Mouse (Mus musculus) erythroblast, embryonic 14.5 days (primary cell): ENCODE measurements around the gene Kcna7. TPM values are rescaled to one million over a fixed set of nuclear protein-coding genes. Genes with fewer than 3 reads are reported as not detected.
A peak's percentile ranks its signal among the peaks of the same experiment; 100 is the strongest.

ENCODE experiments used
- H3K27me3 ChIP-seq: 2 replicates; pipeline ENCODE4 v1.6.1; 2012; ENCODE audit warnings: inconsistent platforms; ENCODE audit not compliant: control insufficient read depth
- H3K36me3 ChIP-seq: 2 replicates; pipeline ENCODE4 v1.6.1; 2012; ENCODE audit warnings: mild to moderate bottlenecking, inconsistent platforms; ENCODE audit not compliant: control insufficient read depth
- H3K4me1 ChIP-seq: 2 replicates; pipeline ENCODE4 v1.6.1; 2012; ENCODE audit warnings: inconsistent platforms; ENCODE audit not compliant: control insufficient read depth
- H3K4me3 ChIP-seq: replicated peaks from 2 replicates; pipeline ENCODE3; 2012; ENCODE audit warnings: moderate library complexity, mild to moderate bottlenecking, inconsistent platforms
- H3K9me3 ChIP-seq: 2 replicates; pipeline ENCODE4 v1.6.1; 2012; ENCODE audit warnings: low read length, inconsistent platforms, mixed read lengths; ENCODE audit not compliant: control insufficient read depth
- GATA1 ChIP-seq: IDR thresholded peaks from 2 replicates; pipeline ENCODE4 v1.6.1; 2012; ENCODE audit warnings: low read length, inconsistent platforms, mixed read lengths
- TAL1 ChIP-seq: IDR thresholded peaks from 3 replicates; pipeline ENCODE4 v1.6.1; 2012; ENCODE audit warnings: low read length, inconsistent platforms, mixed read lengths
- polyA plus RNA-seq: library from polyadenylated mRNA; stranded (reverse); fragments of >175 nt; gene quantifications from 2 replicates; pipeline ENCODE4 v1.2.3, GENCODE M21; 2012

Kcna7 gene
- polyA plus RNA-seq, 1 experiment, result not detected

DNA sequence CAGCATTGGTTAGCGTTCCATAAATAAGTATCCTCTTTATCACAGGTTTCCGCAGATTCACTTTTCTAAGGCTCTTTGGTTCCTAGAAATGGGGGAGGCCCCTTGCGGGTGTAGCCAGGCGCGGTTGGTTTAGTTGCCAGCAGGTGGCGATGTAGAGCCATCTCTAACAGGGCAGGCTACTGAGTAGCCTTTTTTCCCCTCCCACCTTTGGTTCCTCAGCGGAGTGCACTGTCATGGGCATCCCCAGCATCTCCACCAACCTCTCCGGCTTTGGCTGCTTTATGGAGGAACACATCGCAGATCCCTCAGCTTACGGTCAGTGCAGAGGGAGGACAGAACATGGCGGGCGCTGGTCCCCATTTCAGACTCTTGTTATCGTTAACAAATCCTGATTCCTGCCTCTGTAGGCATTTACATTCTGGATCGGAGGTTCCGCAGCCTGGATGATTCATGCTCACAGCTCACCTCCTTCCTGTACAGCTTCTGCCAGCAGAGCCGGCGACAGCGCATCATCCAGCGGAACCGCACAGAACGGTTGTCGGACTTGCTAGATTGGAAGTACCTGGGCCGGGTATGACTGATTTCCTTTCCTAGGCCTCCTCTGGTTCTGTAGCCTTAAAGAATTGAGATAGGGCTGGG, 46.0 kb downstream of the Kcna7 start:
- H3K27me3 ChIP-seq, result no peaks in the 10 kb centered on the region; the same call in 1 of the 2 replicates
- H3K4me1 ChIP-seq, result peaks cover 40% of the 10 kb centered on the region
- H3K36me3 ChIP-seq, result peaks cover 17% of the 10 kb centered on the region
- H3K4me3 ChIP-seq, result peak overlapping the region; percentile 6
- TF ChIP-seq GATA1 (no peak), TAL1 (no peak)
- no peaks in the 10 kb centered on the region for H3K9me3 ChIP-seq

DNA sequence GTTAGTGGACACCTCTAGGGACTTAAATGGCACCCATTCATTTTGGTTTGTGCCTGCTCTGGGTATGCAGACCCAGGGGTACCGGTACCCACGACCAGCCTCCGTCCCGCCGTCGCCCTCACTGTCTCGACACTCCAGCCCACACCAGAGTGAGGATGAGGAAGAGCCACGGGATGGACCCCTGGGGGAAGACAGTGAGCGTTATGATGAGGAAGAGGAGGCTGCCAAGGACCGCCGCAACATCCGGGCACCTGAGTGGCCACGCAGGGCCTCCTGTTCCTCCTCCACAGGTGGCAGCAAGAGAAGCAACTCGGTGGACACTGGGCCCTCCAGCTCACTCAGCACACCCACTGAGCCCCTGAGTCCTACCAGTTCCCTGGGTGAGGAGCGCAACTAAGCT, 49.5 kb downstream of the Kcna7 start:
- Histone ChIP-seq H3K27me3 (no peaks in the 10 kb centered on the region; the same call in 1 of the 2 replicates), H3K36me3 (peaks cover 45% of the 10 kb centered on the region), H3K4me3 (no peak overlapping the region), H3K4me1 (peaks cover 47% of the 10 kb centered on the region), H3K9me3 (no peaks in the 10 kb centered on the region)
- TF ChIP-seq TAL1, result no peak
- no peak for TF ChIP-seq GATA1

DNA sequence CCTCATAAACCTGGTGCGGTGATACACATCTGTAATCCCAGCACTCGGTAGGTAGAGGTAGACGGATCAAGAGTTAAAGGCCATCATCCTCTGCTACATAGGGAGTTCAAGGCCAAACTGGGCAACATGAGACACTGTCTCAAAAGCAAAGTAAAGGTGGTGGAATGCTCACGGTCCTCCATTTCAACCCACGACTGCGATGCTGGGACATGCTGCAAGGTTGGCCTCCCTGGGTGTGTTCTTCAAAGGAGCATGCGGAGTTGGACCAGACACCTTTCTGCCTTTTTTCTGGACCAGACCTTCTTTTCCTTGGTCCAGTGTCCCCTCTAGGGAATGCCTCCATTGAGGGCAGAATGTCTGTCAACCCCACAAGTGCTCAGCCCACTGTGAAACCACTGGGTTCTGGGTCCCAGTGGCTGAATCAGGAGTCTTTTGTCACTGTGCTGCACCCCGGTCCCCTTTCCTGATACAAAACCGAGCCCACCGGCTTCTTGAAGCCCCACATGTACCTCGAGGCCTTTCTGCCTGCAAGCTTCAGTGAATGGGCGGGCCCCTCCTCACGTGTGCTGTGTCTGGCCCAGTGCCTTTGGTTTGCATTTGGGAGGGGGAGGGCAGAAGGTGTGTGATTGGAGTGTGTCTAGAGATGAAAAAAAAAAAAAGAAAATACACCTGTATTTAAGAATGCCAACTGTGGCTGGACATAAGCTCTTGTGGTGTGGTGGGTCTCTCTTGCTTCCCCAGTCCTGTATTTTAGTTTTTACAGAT, 50.7 kb downstream of the Kcna7 start:
- no peaks in the 10 kb centered on the region for H3K9me3 ChIP-seq
- H3K4me1 ChIP-seq, result peaks cover 56% of the 10 kb centered on the region
- TF ChIP-seq TAL1 (no peak), GATA1 (no peak)
- peaks cover 53% of the 10 kb centered on the region for H3K36me3 ChIP-seq
- H3K4me3 ChIP-seq, result peak overlapping the region; percentile 15
- H3K27me3 ChIP-seq, result no peaks in the 10 kb centered on the region; the same call in 1 of the 2 replicates

DNA sequence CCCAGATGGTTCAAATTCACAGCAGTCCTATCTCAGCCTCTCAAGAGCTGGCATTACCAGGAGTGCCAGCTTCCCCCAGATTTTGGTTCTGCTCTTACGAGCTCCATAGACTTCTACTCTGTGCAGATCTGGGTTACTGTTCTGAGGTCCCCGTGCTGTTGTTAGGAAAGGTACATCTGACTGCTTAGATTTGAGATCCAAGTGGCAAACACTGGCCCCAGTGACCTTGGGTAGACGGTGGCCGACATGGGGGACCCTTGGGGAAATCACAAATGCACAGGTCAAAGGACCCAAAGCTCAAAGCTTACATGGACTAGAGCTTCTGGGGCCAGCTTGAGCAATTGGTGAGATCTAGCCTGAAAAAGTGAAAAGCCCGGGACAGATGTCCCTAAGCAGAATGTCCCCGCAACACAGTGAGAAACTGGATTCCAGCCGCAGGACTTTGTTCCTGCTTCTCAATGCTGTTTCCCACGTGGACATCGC, 51.3 kb downstream of the Kcna7 start:
- Histone ChIP-seq H3K27me3 (no peaks in the 10 kb centered on the region; the same call in 1 of the 2 replicates), H3K36me3 (peaks cover 59% of the 10 kb centered on the region), H3K9me3 (no peaks in the 10 kb centered on the region), H3K4me3 (peak overlapping the region; percentile 58), H3K4me1 (peaks cover 56% of the 10 kb centered on the region)
- TF ChIP-seq TAL1 (no peak), GATA1 (no peak)

DNA sequence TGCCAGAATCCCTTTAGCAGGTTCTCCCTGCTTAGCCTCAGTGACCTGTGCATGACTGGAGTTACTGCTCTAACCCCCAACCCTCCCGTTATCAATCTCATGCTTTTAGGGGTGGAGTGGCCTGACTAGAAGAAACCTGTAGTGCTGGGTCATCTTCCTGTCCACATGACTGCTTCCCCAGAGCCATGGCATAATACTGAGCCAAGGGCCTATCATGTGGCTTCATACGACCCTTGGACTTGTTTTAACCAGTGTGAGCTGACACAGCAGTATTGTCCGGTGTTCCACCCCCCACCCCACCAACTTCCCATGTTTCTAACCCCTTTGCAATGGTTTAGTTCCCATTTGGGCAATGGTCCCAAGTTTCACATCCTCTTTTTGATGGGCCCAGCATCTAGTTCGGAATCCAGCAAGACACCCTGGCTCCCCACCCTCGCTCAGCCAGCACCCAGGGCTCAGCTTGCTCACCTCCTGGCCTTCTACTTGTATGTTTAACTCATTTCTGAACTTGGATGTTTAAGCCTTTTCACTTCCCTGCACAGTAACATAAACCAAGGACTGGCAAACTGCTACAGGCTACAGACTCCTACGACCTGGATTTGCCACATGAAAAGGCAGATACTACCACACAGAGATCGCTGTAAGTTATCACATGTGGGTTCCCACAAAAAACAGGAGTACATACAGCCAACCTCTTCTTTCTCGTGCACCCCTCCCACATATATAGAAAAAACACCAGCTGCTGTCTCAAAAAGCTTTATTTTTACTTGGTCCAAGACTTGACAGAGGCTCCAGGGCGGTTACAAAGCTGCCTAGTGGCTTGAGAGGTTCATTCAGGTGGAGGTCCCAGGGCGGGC, 52.0 kb downstream of the Kcna7 start:
- TF ChIP-seq GATA1 (no peak), TAL1 (no peak)
- H3K4me3 ChIP-seq, result peak overlapping the region; percentile 58
- peaks cover 65% of the 10 kb centered on the region for H3K36me3 ChIP-seq
- H3K9me3 ChIP-seq, result no peaks in the 10 kb centered on the region
- H3K4me1 ChIP-seq, result peaks cover 58% of the 10 kb centered on the region
- H3K27me3 ChIP-seq, result no peaks in the 10 kb centered on the region; the same call in 1 of the 2 replicates

DNA sequence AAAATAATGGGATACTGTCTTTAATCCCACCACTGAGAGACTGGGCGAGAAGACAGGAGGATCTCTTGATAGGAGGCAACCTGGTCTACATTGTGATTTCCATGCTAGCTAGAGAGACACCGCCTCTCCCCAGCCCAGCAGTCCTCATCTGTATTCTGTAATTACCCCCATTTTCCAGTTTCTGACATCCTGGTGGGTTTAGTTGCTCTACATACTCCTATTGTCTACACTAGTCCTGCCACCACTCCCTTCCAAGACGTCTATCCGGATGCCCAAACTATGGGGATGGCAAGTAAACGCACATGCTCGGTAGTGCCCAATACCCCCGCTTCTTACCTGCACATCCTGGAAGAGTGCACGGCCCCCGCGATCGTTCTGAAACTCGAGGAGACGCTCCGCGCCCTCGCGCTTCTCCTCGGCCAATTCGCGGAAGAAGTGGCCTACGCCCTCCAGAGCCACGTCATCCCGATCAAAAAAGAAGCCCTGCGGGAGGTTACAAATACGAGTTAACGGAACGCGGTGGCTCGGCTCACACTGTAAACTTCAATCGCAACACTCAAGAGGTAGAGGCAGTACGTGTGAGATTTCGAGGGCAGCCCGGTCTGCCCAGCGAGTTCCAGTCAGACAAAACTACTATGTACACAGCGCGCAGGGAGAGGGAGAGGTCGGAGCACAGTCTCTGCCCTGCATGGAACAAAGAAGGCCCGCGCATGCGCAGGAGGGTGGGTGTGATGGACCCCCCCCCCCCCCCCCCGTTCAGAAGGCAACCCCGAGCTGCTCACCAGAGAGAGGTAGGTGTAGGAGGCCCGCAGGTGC, 53.5 kb downstream of the Kcna7 start:
- Histone ChIP-seq H3K36me3 (peaks cover 80% of the 10 kb centered on the region), H3K9me3 (no peaks in the 10 kb centered on the region), H3K4me1 (peaks cover 67% of the 10 kb centered on the region), H3K27me3 (no peaks in the 10 kb centered on the region), H3K4me3 (peak overlapping the region; percentile 78)
- TF ChIP-seq GATA1, result no peak

Other genes starting within 250 kb of the Kcna7 start
- 0.02 TPM in 1 of 2 replicates, not detected in the other for gene Slc17a7, start 241.7 kb upstream of the Kcna7 start, polyA plus RNA-seq
- not detected in 2 replicates for gene Gfy, start 226.1 kb upstream of the Kcna7 start, polyA plus RNA-seq
- not detected in 2 replicates for gene Pth2, start 224.7 kb upstream of the Kcna7 start, polyA plus RNA-seq
- gene Ccdc155, start 200.8 kb upstream of the Kcna7 start, polyA plus RNA-seq, result 0.05 TPM in 1 of 2 replicates, not detected in the other
- 0.55 and 0.60 TPM in 2 replicates for gene Dkkl1, start 193.5 kb upstream of the Kcna7 start, polyA plus RNA-seq
- 0.06 and 0.10 TPM in 2 replicates for gene Tead2, start 189.9 kb upstream of the Kcna7 start, polyA plus RNA-seq
- 0.70 and 1.2 TPM in 2 replicates for gene Cd37, start 166.5 kb upstream of the Kcna7 start, polyA plus RNA-seq
- not detected in 2 replicates for gene Slc6a16, start 164.6 kb upstream of the Kcna7 start, polyA plus RNA-seq
- gene Slc6a21, start 128.1 kb upstream of the Kcna7 start, polyA plus RNA-seq, result not detected in 2 replicates
- 0.02 and 0.04 TPM in 2 replicates for gene Trpm4, start 71.9 kb upstream of the Kcna7 start, polyA plus RNA-seq
- gene Hrc, start 70.4 kb upstream of the Kcna7 start, polyA plus RNA-seq, result not detected in 2 replicates
- 0.13 and 0.33 TPM in 2 replicates for gene Ppfia3, start 38.6 kb upstream of the Kcna7 start, polyA plus RNA-seq
- gene Lin7b, start 35.1 kb upstream of the Kcna7 start, polyA plus RNA-seq, result 0.18 TPM in 1 of 2 replicates, not detected in the other
- 68.0 and 79.6 TPM in 2 replicates for gene Snrnp70, start 9.9 kb upstream of the Kcna7 start, polyA plus RNA-seq
- not detected in 2 replicates for gene Ntf5, start 8.0 kb downstream of the Kcna7 start, polyA plus RNA-seq
- not detected in 2 replicates for gene Lhb, start 15.2 kb downstream of the Kcna7 start, polyA plus RNA-seq
- 0.09 and 0.12 TPM in 2 replicates for gene Gys1, start 29.2 kb downstream of the Kcna7 start, polyA plus RNA-seq
- gene Ruvbl2, start 32.4 kb downstream of the Kcna7 start, polyA plus RNA-seq, result 15.2 and 15.3 TPM in 2 replicates
- gene Ftl1, start 54.2 kb downstream of the Kcna7 start, polyA plus RNA-seq, result 3,659 and 3,743 TPM in 2 replicates
- 24.4 and 25.7 TPM in 2 replicates for gene Bax, start 61.2 kb downstream of the Kcna7 start, polyA plus RNA-seq
- 0.03 and 0.08 TPM in 2 replicates for gene Tulp2, start 76.2 kb downstream of the Kcna7 start, polyA plus RNA-seq
- gene Gm45808, start 81.2 kb downstream of the Kcna7 start, polyA plus RNA-seq, result not detected in 2 replicates
- 0.01 and 0.02 TPM in 2 replicates for gene Dhdh, start 83.2 kb downstream of the Kcna7 start, polyA plus RNA-seq
- gene Nucb1, start 104.8 kb downstream of the Kcna7 start, polyA plus RNA-seq, result 54.7 and 66.6 TPM in 2 replicates
- gene Ppp1r15a, start 120.6 kb downstream of the Kcna7 start, polyA plus RNA-seq, result 543 and 840 TPM in 2 replicates
- 0.42 and 1.0 TPM in 2 replicates for gene Plekha4, start 120.7 kb downstream of the Kcna7 start, polyA plus RNA-seq
- gene Hsd17b14, start 149.2 kb downstream of the Kcna7 start, polyA plus RNA-seq, result 0.31 and 0.50 TPM in 2 replicates
- gene Bcat2, start 164.5 kb downstream of the Kcna7 start, polyA plus RNA-seq, result 1.1 and 2.6 TPM in 2 replicates
- gene Fgf21, start 209.8 kb downstream of the Kcna7 start, polyA plus RNA-seq, result not detected in 2 replicates
- not detected in 2 replicates for gene Fut1, start 211.6 kb downstream of the Kcna7 start, polyA plus RNA-seq
- 0.05 TPM in 1 of 2 replicates, not detected in the other for gene Izumo1, start 216.2 kb downstream of the Kcna7 start, polyA plus RNA-seq
- gene Rasip1, start 221.8 kb downstream of the Kcna7 start, polyA plus RNA-seq, result 0.04 and 0.06 TPM in 2 replicates
- gene Mamstr, start 234.3 kb downstream of the Kcna7 start, polyA plus RNA-seq, result not detected in 2 replicates